ENCODE assay signal across 13 mouse cellular contexts in the genomic region with DNA sequence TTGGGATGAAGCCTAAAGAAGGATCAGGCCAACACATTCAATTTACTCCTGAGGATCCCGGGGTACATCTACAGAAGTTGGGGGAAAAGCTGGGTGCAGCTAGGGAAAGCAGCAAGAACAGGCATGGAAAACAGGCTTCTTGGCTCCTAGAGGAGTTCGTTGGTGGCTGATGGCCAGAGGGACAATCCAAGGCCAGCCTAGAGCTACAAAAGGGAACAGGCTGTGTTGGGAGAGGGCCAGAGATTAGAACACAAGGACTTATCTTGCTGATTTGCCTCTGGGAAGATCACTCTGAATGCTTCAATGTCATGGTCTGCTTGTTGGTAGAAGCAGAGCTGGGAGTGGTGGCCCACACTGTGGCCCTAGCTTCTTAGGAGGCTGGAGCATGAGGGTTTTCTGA. TPM values are rescaled to one million over a fixed set of nuclear protein-coding genes. Genes with fewer than 3 reads are reported as not detected.
DNase-seq lines count a peak whose midpoint lies in the region; ATAC-seq lines count a peak whose summit lies in the region.
"Had no signal": no experiment of that assay in that cellular context is flagged by ENCODE, and none has a peak within 500 bp of the region (broad histone marks: within the 10 kb centered on the region; RNA-seq: fewer than 3 reads in every experiment).

No protein-coding gene starts in this region.

- peak; percentile 62 to 67 for DNase-seq in cerebellum, postnatal 10 days
- DNase-seq in cerebellum, adult 18-20 months: no peak
- peak; percentile 46 for DNase-seq in kidney, postnatal 10 days
- DNase-seq in kidney, adult 18-20 months: no peak
- DNase-seq in adipocyte (ENCODE audit: low spot score): peak; percentile 65
- peak; percentile 54 to 68 for DNase-seq in heart, adult 9 months (ENCODE audit: low spot score in 2 of 2)
- DNase-seq: midbrain, embryonic 14.5 days; thymus, postnatal 25 days had no signal

- WGBS in intestine, embryonic 16.5 days: 88% methylated on average over 2 of the region's 2 CpGs
- WGBS in hindbrain, embryonic 12.5 days: 92% methylated on average over 2 of the region's 2 CpGs

- no peaks in the 10 kb centered on the region for H3K36me3 ChIP-seq in intestine, embryonic 16.5 days (ENCODE audit: control insufficient read depth, insufficient read depth, low read length)
- no peaks in the 10 kb centered on the region for H3K36me3 ChIP-seq in hindbrain, embryonic 12.5 days
- H3K36me3 ChIP-seq: embryonic facial prominence, embryonic 13.5 days; heart, embryonic 15.5 days; stomach, embryonic 15.5 days had no signal

- no peak overlapping the region for H3K9ac ChIP-seq in intestine, embryonic 16.5 days (ENCODE audit: low read depth, low read length)
- H3K9ac ChIP-seq in hindbrain, embryonic 12.5 days: no peak overlapping the region
- H3K9ac ChIP-seq: embryonic facial prominence, embryonic 13.5 days; heart, embryonic 15.5 days; stomach, embryonic 15.5 days had no signal

- no peak overlapping the region for H3K27ac ChIP-seq in intestine, embryonic 16.5 days (ENCODE audit: low read length)
- no peak overlapping the region for H3K27ac ChIP-seq in hindbrain, embryonic 12.5 days
- H3K27ac ChIP-seq: embryonic facial prominence, embryonic 13.5 days; heart, embryonic 15.5 days; stomach, embryonic 15.5 days had no signal

- H3K9me3 ChIP-seq in intestine, embryonic 16.5 days (ENCODE audit: control insufficient read depth, low read length): no peaks in the 10 kb centered on the region
- H3K9me3 ChIP-seq in hindbrain, embryonic 12.5 days (replicated peaks): no peaks in the 10 kb centered on the region
- H3K9me3 ChIP-seq: embryonic facial prominence, embryonic 13.5 days; heart, embryonic 15.5 days; stomach, embryonic 15.5 days had no signal

- ATAC-seq in intestine, embryonic 16.5 days: no peak
- no peak for ATAC-seq in hindbrain, embryonic 12.5 days (ENCODE audit: low FRiP score)

- H3K27me3 ChIP-seq in intestine, embryonic 16.5 days (replicated peaks; ENCODE audit: control insufficient read depth, insufficient read depth, low read length): no peaks in the 10 kb centered on the region
- no peaks in the 10 kb centered on the region for H3K27me3 ChIP-seq in hindbrain, embryonic 12.5 days
- H3K27me3 ChIP-seq: embryonic facial prominence, embryonic 13.5 days; heart, embryonic 15.5 days; stomach, embryonic 15.5 days had no signal

- no peak overlapping the region for H3K4me3 ChIP-seq in intestine, embryonic 16.5 days (ENCODE audit: low read length)
- H3K4me3 ChIP-seq in hindbrain, embryonic 12.5 days: no peak overlapping the region
- H3K4me3 ChIP-seq: embryonic facial prominence, embryonic 13.5 days; heart, embryonic 15.5 days; stomach, embryonic 15.5 days had no signal

- H3K4me1 ChIP-seq in intestine, embryonic 16.5 days (ENCODE audit: control insufficient read depth, insufficient read depth, low read length): no peaks in the 10 kb centered on the region
- H3K4me1 ChIP-seq in hindbrain, embryonic 12.5 days: no peaks in the 10 kb centered on the region
- H3K4me1 ChIP-seq: heart, embryonic 15.5 days; stomach, embryonic 15.5 days had no signal

- no peak overlapping the region for H3K4me2 ChIP-seq in intestine, embryonic 16.5 days (ENCODE audit: low read depth, low read length)
- H3K4me2 ChIP-seq in hindbrain, embryonic 12.5 days (replicated peaks): no peak overlapping the region
- H3K4me2 ChIP-seq: embryonic facial prominence, embryonic 13.5 days; heart, embryonic 15.5 days; stomach, embryonic 15.5 days had no signal

RNA-seq across cellular contexts. Expression of a gene that starts 13.3 kb away (rescaled TPM):
- polyA plus RNA-seq in intestine, embryonic 16.5 days (2015; fragmentation: Nextera tagmentation; extraction: Ambion mirVana): 52.8 and 57.2 TPM in 2 replicates
- 137 and 164 TPM in 2 replicates for polyA plus RNA-seq in hindbrain, embryonic 12.5 days (2016; fragmentation: Nextera tagmentation; extraction: Ambion mirVana)

RNA-seq across cellular contexts. Expression of a gene that starts 42.6 kb away (rescaled TPM):
- 31.2 and 31.3 TPM in 2 replicates for polyA plus RNA-seq in intestine, embryonic 16.5 days (2015; fragmentation: Nextera tagmentation; extraction: Ambion mirVana)
- 34.0 and 35.5 TPM in 2 replicates for polyA plus RNA-seq in hindbrain, embryonic 12.5 days (2016; fragmentation: Nextera tagmentation; extraction: Ambion mirVana)

Comparison
In these comparisons a context has a peak if more than half of its experiments do, and no peak if none do; other contexts are left out.
1. DNase-seq: peak in cerebellum, postnatal 10 days (2 of 2), kidney, postnatal 10 days (single experiment), adipocyte (single experiment) and heart, adult 9 months (2 of 2); none in cerebellum, adult 18-20 months (0 of 2) and kidney, adult 18-20 months (single experiment).